Mouse (Mus musculus) urinary bladder, postnatal 10 days (tissue): ENCODE measurements around the gene Max.

ENCODE experiments used
- DNase-seq: peaks from one replicate; pipeline ENCODE4 v3.0.0; 2022; ENCODE audit warnings: low spot score

Max gene

DNA sequence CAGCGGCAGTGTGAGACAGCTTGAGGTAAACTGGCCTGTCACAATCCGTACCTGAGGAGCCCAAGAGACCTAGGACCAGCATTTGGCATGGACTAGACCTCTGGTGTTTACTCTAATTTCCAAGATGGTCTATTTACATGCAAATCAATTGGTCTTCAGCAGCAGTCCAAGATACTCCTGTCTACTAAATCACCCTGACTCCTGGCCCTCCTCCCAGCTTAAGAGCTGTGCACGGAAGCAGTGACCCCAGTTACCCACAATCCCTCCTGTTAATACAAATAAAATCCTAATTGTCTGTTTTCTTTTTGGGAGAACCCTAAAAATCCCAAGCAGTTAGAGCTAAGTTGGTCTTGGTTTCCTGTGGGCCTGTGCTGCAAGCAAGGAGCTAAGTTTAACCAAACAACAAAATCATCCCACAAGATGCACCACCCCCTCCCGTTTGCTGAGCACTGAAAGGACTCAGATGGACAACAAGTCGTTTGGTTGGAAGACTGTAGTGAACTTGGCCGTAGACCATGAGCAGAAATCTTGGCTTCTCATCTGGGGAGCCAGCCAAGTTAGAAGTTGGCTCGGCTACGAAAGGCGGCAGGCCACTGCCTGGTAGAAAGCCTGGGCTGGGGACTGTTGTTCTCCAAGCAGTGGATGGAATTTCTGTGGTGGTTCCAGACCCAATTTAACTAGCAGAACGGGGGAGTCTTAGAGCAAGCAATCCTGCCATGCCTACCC, 7.1 kb downstream of the Max start:
- DNase-seq = peak; percentile 25

DNA sequence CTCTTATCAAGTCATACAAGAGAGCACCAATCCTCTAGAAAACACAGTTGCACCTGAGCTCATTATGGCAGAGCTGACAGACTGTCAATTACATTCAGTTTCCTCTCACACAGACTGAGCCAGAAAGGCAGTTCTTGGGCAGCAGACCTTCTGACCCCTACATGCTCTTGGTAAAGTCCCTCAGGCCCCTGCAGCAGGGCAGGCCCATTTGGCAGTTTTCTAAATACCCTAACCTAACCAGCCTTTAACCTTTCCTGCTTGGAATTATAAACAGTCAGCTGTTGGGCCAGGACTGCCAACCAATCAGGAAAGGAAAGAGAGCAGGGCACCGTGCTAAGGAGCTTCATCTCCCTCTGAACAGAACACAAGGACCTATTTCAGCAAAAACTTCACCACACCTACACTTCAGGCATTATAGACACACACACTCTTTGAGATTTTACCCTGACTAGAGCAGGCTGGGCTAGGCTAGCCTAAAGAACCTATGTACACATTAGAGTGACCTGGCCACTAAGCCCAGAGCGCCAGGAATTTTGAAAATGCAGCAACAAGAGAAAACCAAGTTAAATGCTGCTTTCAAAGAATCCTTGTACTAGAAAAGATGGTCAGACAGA, 8.1 kb downstream of the Max start:
- DNase-seq = no peak

DNA sequence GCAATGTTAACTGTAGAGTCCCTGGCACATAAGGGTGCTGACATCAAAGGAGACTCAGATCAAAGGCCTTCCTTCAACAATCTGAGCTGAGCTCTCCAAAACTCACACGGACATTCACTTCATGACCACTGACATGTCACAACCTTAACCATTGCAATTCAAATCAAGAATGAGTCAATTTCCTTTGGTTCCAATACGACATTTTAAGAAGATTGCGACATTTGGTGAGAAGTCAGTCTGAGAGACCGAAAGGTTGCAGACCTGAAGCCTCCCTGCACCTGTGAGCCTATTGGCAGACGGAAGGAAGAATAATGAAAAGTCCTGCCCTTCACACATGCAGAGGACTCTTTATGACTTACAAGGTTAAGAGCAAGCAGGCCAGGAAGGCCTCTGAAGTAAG, 11.7 kb downstream of the Max start:
- DNase-seq = no peak

DNA sequence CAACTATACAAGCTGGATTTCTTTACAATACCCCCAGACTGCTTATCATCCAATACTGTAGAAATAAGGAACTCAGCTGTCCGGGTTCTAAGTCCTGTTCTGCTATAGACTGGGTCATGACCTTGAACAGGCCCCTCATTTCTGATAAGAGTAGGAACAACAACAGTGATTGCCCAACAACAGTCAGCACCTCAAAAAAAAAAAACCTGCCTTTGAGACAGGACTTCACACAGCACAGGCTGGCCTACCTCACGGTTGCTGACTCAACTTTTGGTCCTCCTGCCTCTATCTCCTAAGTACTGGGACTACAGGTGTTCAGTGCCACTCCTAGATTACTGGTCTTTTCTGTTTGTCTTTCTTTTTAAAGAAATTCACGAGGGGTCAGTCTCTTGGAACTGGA, 13.2 kb downstream of the Max start:
- no peak for DNase-seq

DNA sequence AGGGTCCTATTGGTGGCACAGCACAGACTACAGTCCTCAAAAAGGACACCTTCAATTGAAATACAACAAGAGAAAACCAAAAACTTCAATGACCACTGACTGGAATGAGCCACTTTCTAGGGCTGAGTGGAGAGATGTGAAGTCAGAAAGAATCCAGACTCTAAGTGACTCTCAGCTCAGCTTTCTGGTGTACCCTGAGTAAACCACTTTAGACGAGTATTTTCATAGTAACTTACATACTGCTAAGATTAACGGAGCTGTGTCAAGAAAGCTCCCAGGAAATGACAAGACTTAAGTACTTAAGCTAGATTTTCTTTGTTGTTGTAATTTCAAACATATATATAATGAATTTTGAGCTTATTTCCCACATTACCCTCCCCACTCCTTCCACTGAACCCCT, 13.8 kb downstream of the Max start:
- DNase-seq = no peak

DNA sequence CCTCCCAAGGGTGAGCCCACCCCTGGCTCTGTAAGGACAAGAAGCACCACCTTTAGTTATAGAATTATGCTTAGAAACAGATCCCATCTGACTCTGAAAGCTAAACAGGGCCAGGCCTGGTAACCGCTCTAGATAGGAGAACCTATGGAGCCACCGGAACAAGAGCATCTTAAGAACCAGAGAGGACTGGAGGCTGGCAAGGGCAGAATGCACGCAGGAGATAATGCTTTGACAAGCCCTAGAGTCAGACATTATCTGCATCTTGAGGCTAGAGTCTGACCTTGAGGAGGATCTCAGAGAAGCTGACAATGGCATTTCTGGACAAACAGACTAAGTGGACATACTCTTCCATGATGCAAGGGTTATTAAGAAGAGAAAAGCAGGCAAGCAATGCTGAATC, 14.5 kb downstream of the Max start:
- no peak for DNase-seq

DNA sequence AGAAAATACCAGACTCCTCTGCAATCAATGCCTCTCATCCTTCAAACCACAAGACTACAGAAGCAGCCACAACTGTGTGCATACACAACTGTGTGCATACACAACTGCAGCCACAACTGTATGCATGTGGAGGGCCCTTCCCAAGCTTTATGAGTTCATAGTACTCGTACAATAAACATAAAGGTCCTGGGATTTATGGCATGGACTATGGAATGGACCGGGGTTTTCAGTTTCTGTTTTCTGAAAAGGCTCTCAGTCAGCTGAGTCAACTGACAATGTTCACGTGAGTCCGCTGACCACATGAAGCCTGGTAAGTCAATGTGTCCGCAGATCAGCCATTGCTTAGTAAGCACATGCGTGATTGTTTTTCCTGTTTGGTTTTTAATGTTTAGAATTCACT, 18.5 kb downstream of the Max start:
- DNase-seq = no peak

DNA sequence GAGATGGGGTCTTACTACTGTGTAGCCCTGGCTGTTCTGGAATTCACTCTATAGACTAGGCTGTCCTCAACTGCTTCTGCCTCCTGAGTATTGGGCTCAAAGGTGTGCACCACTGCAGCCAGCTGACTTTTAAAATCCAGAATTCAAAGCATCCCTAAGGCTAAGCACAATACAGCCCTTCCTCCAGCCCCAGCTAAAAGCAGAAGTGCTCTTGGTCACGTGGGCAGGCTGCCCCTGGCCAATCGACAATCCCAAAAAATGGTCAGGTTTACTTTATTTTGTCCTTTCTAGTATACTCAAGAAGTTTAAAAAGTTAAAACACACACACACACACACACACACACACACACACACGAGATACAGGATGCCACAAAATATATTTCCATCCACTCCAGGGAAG, 19.0 kb downstream of the Max start:
- DNase-seq = no peak

DNA sequence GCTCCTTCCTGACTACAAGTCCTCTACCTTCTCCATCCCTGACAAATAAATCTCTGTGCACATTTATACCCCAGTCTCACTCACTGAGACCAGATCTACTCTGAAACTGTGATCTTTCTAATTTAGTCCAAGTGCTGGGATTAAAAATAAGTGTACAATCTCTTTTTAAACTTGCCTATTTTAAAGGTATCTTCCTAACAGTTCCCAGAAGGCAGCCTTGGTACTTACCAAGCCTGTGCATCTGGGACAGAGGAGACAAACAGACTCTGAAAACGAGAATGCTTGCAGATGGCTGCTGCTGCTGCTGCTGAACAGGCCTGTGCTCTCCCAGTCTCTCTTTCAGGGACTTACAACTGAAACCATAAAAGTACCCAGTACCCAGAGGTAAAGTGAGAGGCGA, 19.5 kb downstream of the Max start:
- no peak for DNase-seq

DNA sequence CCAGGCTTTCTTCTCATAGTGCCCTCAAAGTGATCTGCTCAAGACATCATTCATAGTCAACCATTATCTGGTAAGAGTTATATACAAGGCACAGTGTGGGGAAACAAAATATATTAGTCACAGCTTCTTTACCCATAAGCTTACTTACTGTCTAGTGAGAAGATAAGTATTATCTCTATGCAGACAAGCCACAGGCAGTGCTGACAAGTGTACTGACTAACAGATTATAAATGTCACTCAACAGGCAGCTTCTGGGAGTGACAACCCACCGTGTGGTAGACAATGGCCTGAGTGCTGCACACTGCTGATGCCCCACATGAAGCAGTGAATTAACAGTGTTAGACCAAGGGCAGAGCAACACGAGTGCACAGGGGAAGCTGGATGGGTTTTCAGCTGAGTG, 20.5 kb downstream of the Max start:
- no peak for DNase-seq

DNA sequence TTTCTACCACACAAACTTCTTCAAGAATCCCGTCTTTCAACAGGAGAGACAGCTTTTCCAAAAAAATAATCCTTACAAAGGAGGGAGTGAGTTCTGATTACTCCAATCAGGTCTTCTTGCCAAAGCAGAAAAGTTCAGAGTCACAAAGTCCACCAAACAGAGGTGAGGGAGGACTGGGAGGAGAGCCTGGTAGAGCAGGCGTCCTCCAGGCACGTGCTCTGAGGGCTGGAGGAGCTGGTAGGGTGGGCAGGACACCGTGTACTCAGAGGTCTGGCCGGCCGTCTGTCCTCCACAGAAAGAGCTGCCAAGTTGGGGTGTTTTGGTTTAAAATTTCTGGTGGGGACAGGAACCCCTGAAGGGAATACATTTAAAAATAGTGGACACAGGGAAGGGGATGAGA, 24.0 kb downstream of the Max start:
- no peak for DNase-seq

DNA sequence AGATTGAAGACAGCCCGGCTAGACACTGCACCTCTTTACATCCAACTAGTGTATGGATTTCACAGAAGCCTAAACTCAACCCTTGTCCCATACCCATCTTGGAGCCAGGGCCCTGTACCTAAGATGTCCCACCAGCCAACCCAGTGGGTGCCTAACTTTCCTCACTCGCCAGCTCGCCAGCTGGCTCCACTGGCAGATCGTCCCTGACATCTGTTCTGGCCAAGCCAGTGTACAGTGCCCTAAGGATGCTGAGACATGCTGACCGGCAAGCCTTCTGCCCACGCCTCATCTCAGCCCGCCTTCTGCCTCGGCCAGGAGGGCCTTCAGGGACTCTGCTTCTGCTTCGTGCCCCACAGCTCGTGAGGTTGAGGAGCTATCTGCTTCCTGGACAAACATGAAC, 25.8 kb downstream of the Max start:
- DNase-seq = no peak

DNA sequence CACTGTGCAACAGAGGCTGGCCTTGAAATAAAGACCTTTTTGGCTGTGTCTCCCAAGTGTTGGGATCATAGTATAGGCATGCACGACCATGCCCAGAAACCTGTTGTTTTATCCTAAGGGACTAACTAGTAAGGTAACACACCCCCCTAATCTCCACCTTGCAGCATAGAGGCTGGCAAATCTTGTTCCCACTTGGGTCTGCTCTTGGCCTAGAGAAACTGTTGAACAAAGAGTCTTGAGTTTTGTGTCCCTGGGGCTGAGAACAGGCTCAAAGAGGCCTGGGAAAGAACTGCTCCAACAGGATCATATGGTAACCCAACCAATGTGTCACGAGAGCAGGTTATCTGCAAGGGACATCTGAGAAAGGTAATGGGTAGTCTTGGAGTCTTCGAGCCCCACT, 27.6 kb downstream of the Max start:
- no peak for DNase-seq

DNA sequence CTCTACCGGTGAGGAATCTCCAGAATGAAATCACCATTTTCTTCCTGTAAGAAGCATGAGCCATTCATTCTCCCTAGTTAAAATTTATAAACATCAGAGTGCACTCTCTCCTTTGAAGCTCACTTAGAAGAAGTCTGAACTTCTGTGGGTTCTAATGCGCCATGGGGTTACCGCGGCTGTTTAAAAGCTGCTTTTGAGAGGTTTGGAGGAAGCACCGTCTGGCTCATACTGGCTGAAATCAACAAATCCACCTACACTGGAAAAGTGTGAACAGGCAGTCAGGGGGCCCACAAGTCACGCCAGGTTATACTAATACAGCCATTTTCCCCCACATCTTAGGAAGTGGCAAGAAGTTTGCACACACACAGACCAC, 29.3 kb downstream of the Max start:
- no peak for DNase-seq

DNA sequence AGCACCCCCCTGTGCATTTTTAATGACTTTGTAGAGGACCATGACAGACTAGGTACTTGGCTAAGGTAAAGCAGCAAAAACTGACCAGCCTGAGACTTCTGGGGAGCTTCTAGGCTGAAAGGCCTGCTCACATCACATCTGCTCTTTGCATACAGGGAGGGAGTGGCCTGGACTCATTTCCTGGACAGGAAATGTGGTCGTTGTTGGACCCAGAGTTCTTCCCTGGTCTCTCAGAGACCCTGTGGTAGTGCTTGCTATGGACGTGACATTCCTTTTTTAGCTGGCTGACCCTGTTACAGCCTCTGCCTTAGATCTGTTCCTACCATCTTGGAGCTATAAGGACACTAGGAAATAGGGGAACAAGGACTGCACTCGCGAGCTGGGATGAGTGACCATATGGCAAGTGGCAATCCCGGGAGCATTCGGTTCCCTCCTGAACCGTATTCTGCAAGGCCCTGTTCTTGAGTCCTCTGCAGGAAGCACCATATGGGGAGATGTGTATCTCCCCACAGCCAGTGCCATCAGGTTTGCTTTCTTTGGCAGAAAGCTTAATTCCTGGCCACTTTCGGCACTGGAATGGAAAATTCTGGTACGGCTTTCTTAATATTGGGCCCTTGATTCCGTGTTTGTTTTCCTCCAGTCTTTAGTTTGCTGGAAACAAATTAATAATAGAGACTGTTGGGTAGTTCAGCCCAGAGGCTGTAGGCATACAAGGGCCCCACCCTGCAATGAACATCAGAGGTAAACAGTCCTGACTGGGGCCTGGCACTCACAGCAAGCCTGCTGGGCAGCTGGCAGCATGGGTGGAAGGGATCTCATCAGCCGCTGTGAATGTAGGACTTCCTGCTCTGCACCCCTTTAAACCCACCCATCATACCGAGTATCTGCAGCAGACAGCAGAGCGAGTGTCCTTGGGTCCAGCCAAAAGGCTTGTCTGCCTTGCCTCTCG, 30.0 kb downstream of the Max start:
- DNase-seq = no peak

DNA sequence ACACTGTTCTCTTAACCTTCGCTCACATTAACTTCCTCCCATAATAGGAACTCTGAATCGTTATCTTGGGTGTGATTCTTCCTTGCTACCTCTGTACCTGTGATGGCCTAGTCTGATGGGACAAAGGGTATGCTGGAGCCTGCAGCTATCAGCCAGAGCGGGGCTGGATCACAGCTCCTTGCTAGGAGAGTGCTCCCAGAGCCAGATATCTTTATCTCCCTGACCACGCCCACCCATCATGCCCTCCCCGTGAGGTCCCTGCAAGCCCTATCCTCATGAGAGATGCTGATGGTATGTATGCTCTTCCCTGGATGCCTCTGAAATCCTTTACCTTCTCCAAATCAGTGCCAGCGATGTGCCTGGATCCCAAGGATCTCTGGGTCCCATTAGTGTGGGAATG, 31.8 kb downstream of the Max start:
- no peak for DNase-seq

DNA sequence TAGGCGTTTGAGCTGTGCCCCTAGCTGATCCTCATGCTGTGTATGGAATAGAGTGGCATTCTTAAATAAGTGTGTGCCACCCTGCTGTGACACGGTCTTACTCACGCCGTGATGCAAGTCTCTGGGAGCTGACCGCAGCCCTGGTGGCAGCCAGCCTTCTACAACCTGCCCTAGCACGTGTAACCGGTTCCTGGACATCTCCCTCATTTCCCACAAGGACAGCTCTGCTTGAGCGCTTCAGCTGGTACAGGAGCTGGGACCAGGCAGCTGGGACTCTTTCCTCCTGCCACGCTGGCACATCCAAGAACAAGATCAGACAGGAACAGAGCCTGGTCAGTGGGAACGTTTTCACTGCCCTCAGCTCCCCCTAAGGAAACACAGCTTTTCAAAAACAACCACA, 34.5 kb downstream of the Max start:
- no peak for DNase-seq

DNA sequence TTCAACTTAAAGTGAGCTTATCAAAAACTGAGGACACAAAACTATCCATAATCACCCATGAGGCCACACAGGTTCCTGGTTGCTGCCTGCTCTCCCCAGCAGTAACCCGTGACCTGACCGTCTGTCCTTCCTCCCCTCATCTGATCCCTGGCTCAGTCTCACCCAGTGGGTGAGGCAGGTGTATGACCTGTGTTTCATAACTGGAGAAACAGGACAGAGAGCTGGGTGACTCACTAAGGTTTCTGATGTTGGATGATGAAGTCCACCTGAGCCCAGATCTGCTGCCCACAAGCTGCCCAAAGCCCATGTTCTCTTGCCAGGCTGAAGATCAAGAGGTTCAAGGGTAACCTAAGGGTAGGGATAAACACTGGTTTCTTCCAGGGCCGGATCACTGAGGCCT, 35.0 kb downstream of the Max start:
- DNase-seq = no peak

DNA sequence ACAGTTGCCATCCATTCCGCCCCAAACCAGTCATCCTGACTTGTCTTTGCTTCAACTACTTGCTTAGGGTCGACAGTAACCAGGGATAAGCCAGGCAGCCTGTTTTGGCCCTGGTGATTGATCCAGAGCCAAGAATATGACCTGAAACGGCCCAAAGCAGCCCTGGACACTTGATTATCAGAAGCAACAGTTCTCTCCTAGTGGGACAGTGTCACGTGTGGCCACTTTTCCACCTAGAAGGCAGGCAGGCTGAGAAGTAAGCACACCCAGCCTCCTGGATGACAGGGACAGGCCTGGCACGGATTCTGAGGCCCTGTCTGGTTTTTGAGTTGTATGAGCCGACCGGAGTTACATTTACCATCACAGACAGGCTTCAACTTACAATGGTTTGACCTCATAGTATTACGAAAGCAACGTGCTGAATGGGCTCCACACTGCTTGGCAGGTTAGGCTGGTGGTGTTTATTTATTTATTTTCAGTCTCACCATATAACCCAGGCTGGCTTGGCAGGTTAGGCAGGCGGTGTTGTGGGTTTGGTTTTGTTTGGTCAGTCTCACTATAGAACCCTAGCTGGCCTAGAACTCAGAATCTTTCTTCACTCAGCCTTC, 35.6 kb downstream of the Max start:
- DNase-seq = no peak

DNA sequence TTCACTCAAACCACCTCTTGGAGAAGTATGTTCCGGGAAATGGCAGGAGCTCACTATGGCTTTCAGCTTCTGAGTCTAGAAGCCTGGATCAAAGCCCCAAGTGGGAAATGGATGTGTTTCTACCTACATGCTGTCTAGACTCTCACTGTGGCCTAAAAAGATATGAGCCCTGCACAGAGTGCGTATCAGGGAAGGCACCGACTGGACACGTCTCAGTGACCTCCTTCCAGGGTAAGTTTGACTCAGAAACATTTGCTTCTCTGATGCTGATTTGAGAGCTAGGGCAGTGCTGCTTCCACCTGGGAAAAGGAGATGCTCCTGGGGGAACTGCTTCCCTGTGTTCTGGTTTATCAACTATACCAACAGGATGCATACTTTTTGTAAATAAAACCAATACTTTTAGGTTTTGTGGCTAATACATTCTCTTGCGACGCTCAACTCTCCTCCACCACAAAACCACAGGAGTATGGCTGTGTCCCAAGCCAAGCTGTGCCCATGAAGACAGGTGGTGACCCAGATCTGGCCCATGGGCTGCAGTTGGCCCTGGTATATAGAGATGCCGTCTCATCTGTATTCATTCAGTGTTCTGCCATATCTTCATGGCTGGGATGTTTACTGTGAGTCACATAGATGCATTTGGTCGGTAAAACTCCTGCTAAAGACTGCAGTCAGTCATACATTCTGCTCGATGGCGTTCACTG, 36.9 kb downstream of the Max start:
- DNase-seq = no peak

DNA sequence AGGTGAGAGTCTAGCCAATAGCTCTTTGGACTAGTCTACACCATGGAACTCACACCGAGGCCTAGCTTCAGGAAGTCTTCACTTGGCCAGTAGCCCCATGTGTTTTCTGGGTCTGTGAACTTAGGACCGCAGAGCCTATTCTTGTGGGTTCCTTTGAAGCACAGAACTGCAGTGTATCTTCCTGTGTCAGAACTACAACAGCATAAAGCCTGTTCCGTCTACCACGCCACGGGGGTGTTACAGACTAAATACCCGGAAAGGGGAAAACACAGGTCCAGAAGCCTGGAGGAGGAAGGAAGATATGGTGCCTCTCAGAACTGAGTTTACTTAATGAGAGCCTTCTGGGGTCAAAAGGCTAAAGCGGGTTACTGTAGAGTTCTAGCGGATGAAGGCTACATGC, 38.9 kb downstream of the Max start:
- DNase-seq = no peak

DNA sequence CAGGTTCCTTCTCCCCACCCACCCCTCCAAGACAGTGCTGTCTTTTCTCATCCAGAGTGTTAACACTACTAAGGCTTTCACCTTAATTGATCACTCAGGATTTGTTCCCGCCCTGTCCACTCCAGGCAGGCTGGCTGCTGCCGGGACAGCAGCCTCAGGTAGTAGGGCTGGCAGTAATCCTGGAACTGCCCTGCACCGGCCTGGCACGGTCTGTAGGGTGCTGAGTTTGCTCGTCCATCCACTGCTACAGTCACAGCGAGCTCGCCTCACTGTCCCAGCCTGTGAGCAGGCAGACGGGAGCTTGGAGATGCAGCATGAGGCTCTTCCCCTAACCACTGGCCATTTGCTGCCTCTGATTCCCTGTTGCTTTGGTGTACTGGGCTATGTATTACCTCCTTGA, 41.0 kb downstream of the Max start:
- DNase-seq = no peak
